11 mouse cellular contexts compared by ENCODE assay signal in the genomic region with DNA sequence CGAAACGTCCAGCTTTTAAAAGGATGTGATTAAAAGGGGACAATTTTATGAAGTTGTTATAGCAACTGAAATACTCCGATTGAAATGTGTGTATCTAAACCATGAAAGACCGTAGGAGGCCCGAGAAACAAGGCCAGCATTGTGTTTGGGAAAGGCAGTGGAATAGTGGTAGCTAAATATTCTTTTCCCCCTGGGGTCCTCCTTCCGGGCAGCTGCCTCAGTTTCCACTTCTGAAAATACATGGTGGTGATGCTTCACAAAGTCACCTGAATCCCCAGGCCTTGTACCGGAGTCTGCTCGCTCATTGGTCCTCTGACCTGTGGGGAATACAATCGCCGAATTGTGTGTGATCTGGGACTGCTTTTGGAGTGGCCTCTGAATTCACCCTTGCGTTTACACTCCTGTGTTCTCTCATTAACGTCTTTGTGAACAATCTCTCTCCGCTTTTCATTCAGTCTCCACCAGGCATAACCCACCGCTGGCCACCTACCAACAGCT. TPM values are rescaled to one million over a fixed set of nuclear protein-coding genes. Genes with fewer than 3 reads are reported as not detected.
DNase-seq lines count a peak whose midpoint lies in the region; ATAC-seq and TF ChIP-seq lines count a peak whose summit lies in the region.
"Had no signal": no experiment of that assay in that cellular context is flagged by ENCODE, and none has a peak within 500 bp of the region (broad histone marks: within the 10 kb centered on the region; RNA-seq: fewer than 3 reads in every experiment).

No protein-coding gene starts in this region.

- H3K27me3 ChIP-seq in forebrain, embryonic 11.5 days (ENCODE audit: control insufficient read depth, insufficient read depth, low read length), result peaks cover 2% of the 10 kb centered on the region; the same call in 1 of the 2 replicates
- peaks cover 22% of the 10 kb centered on the region for H3K27me3 ChIP-seq in hindbrain, postnatal 0 days (ENCODE audit: insufficient read depth, low read length)
- H3K27me3 ChIP-seq in neural tube, embryonic 12.5 days (replicated peaks), result peaks cover 30% of the 10 kb centered on the region
- peaks cover 49% of the 10 kb centered on the region for H3K27me3 ChIP-seq in liver, embryonic 12.5 days (replicated peaks)

- peak; percentile 46 for DNase-seq in cerebellum, adult 11 months
- peak; percentile 64 for DNase-seq in forebrain, embryonic 11.5 days (ENCODE audit: low spot score)
- peak; percentile 53 for DNase-seq in hindbrain, postnatal 0 days (ENCODE audit: low spot score)
- no peak for DNase-seq in urinary bladder, adult 2 months (ENCODE audit: low spot score)
- DNase-seq: kidney, postnatal 36 days had no signal

- H3K36me3 ChIP-seq in forebrain, embryonic 11.5 days (ENCODE audit: control insufficient read depth, insufficient read depth, low read length), result no peaks in the 10 kb centered on the region
- no peaks in the 10 kb centered on the region for H3K36me3 ChIP-seq in hindbrain, postnatal 0 days (ENCODE audit: insufficient read depth, low read length)
- no peaks in the 10 kb centered on the region for H3K36me3 ChIP-seq in neural tube, embryonic 12.5 days
- H3K36me3 ChIP-seq in liver, embryonic 12.5 days, result no peaks in the 10 kb centered on the region

- H3K4me3 ChIP-seq in forebrain, embryonic 11.5 days (ENCODE audit: low read depth, low read length), result peak overlapping the region; percentile 2; the same call in 1 of the 2 replicates
- no peak overlapping the region for H3K4me3 ChIP-seq in hindbrain, postnatal 0 days (ENCODE audit: low read length)
- no peak overlapping the region for H3K4me3 ChIP-seq in neural tube, embryonic 12.5 days
- H3K4me3 ChIP-seq in liver, embryonic 12.5 days, result no peak overlapping the region

- WGBS in forebrain, embryonic 11.5 days, result 5% methylated on average over 14 of the region's 14 CpGs
- 15% methylated on average over 14 of the region's 14 CpGs for WGBS in hindbrain, postnatal 0 days
- WGBS in neural tube, embryonic 12.5 days, result 8% methylated on average over 14 of the region's 14 CpGs
- WGBS in liver, embryonic 12.5 days (ENCODE audit: insufficient replicate concordance), result 65% methylated on average over 14 of the region's 14 CpGs

- peak overlapping the region; percentile 77 for H3K27ac ChIP-seq in forebrain, embryonic 11.5 days (ENCODE audit: low read depth, low read length)
- peak overlapping the region; percentile 75 for H3K27ac ChIP-seq in hindbrain, postnatal 0 days
- H3K27ac ChIP-seq in neural tube, embryonic 12.5 days, result no peak overlapping the region
- H3K27ac ChIP-seq in liver, embryonic 12.5 days, result no peak overlapping the region

- TF ChIP-seq CTCF in hindbrain, postnatal 0 days (IDR thresholded peaks at IDR 0.05; ENCODE audit: low read depth), result no peak

- peak overlapping the region; percentile 40; the same call in 1 of the 2 replicates for H3K4me2 ChIP-seq in forebrain, embryonic 11.5 days (ENCODE audit: low read depth, low read length, severe bottlenecking)
- peak overlapping the region; percentile 29; the same call in 1 of the 2 replicates for H3K4me2 ChIP-seq in hindbrain, postnatal 0 days (ENCODE audit: low read depth, low read length)
- peak overlapping the region; percentile 40 for H3K4me2 ChIP-seq in neural tube, embryonic 12.5 days (replicated peaks)
- H3K4me2 ChIP-seq in liver, embryonic 12.5 days, result no peak overlapping the region
- H3K4me2 ChIP-seq: heart, embryonic 11.5 days had no signal

- peaks cover 25% of the 10 kb centered on the region for H3K4me1 ChIP-seq in forebrain, embryonic 11.5 days (replicated peaks; ENCODE audit: control insufficient read depth, insufficient read depth, low read length)
- H3K4me1 ChIP-seq in hindbrain, postnatal 0 days (ENCODE audit: insufficient read depth, low read length), result no peaks in the 10 kb centered on the region
- peaks cover 36% of the 10 kb centered on the region for H3K4me1 ChIP-seq in neural tube, embryonic 12.5 days
- peaks cover 12% of the 10 kb centered on the region for H3K4me1 ChIP-seq in liver, embryonic 12.5 days

- H3K9me3 ChIP-seq in forebrain, embryonic 11.5 days (ENCODE audit: control insufficient read depth, low read length), result no peaks in the 10 kb centered on the region
- H3K9me3 ChIP-seq in hindbrain, postnatal 0 days (ENCODE audit: low read length), result no peaks in the 10 kb centered on the region
- no peaks in the 10 kb centered on the region for H3K9me3 ChIP-seq in neural tube, embryonic 12.5 days
- no peaks in the 10 kb centered on the region for H3K9me3 ChIP-seq in liver, embryonic 12.5 days (replicated peaks)

- H3K9ac ChIP-seq in forebrain, embryonic 11.5 days (ENCODE audit: low read length), result 0 out of 2 replicates have a peak overlapping the region, but pooled peaks have one; percentile 39
- H3K9ac ChIP-seq in hindbrain, postnatal 0 days (replicated peaks; ENCODE audit: low read length), result 0 out of 2 replicates have a peak overlapping the region, but pooled peaks have one; percentile 35
- no peak overlapping the region for H3K9ac ChIP-seq in neural tube, embryonic 12.5 days
- H3K9ac ChIP-seq in liver, embryonic 12.5 days, result no peak overlapping the region

- ATAC-seq in cerebellum, adult (ENCODE audit: insufficient number of reproducible peaks, low FRiP score, low TSS enrichment), result no peak
- ATAC-seq in forebrain, embryonic 11.5 days (replicated peaks; ENCODE audit: low FRiP score), result peak; percentile 32
- no peak for ATAC-seq in hindbrain, postnatal 0 days
- peak; percentile 13; the same call in 1 of the 2 replicates for ATAC-seq in neural tube, embryonic 12.5 days (ENCODE audit: low FRiP score, low read depth)
- no peak for ATAC-seq in granulocyte monocyte progenitor cell, adult 5-6 weeks (replicated peaks; ENCODE audit: poor library complexity, severe bottlenecking)
- no peak for ATAC-seq in liver, embryonic 12.5 days
- ATAC-seq: activated CD4-positive, CD25-positive, alpha-beta regulatory T cell, adult 4 months had no signal

RNA-seq across cellular contexts. Expression of a gene that starts 46.0 kb away (rescaled TPM):
- 34.3 and 35.3 TPM in 2 replicates for polyA plus RNA-seq in forebrain, embryonic 11.5 days (2014; fragmentation: Nextera tagmentation; extraction: Ambion mirVana)
- 13.3 and 17.4 TPM in 2 replicates for total RNA-seq in hindbrain, postnatal 0 days (2014; rRNA removed)
- polyA plus RNA-seq in hindbrain, postnatal 0 days (2015; fragmentation: Nextera tagmentation; extraction: Ambion mirVana), result 26.7 and 29.9 TPM in 2 replicates
- 10.5 and 12.6 TPM in 2 replicates for polyA plus RNA-seq in neural tube, embryonic 12.5 days (2016; fragmentation: Nextera tagmentation; extraction: Ambion mirVana)
- 20.6 and 24.2 TPM in 2 replicates for total RNA-seq in granulocyte monocyte progenitor cell, adult 5-6 weeks (2014; fragmentation: Nextera tagmentation)
- 5.0 and 9.7 TPM in 2 replicates for total RNA-seq in granulocyte monocyte progenitor cell, adult 5-6 weeks (2017)
- 43.9 and 44.5 TPM in 2 replicates for polyA plus RNA-seq in urinary bladder, adult 2 months (2012; rRNA removed)
- polyA plus RNA-seq in liver, embryonic 12.5 days (2016; fragmentation: Nextera tagmentation; extraction: Ambion mirVana), result 29.3 and 30.0 TPM in 2 replicates

Comparison
In these comparisons a context has a peak if more than half of its experiments do, and no peak if none do; other contexts are left out.
1. ATAC-seq: peak in forebrain, embryonic 11.5 days (single experiment) and neural tube, embryonic 12.5 days (single experiment); none in cerebellum, adult (single experiment), hindbrain, postnatal 0 days (single experiment), granulocyte monocyte progenitor cell, adult 5-6 weeks (single experiment) and liver, embryonic 12.5 days (single experiment).
2. H3K27ac ChIP-seq: peak in forebrain, embryonic 11.5 days (single experiment) and hindbrain, postnatal 0 days (single experiment); none in neural tube, embryonic 12.5 days (single experiment) and liver, embryonic 12.5 days (single experiment).
3. H3K9ac ChIP-seq: peak in forebrain, embryonic 11.5 days (single experiment) and hindbrain, postnatal 0 days (single experiment); none in neural tube, embryonic 12.5 days (single experiment) and liver, embryonic 12.5 days (single experiment).